21 mouse cellular contexts compared by ENCODE assay signal in the genomic region with DNA sequence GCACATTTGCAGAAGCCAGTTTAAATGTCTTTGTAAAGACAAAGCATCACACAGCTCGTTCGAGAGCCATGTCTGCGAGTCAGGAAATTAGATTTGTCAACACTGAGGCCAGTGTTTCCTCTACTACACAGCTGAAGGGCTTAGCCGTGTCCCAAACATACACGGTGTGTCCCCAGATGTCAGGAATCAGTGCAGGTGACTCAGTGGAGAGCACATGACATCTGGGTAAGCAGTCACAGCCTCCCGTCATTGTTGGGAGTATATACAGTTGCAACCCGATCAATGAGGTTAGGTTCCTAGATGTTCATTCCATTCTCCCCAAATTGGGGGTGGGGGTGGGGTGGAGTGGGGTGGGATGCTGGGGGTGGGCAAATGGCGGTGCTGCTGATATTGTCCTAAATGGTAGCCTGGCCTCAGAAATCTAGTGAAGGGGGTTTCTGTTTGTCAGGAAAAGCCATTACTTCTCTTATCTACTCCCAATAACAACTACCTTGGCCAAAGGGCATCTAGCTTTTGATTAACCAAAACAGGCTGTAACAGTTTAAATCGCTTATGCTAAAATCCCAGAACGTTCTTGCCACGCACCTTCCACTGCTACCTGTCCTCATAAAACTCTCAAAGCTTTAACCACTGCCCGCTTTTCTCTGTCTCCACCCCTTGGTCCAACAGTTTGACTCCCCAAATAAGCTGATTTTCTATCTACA.
DNase-seq lines count a peak whose midpoint lies in the region; ATAC-seq and TF ChIP-seq lines count a peak whose summit lies in the region.
"Had no signal": no experiment of that assay in that cellular context is flagged by ENCODE, and none has a peak within 500 bp of the region (broad histone marks: within the 10 kb centered on the region; RNA-seq: fewer than 3 reads in every experiment).

No protein-coding gene starts in this region.

- WGBS in kidney, adult 2 months = 45% methylated on average over 12 of the region's 12 CpGs
- 22% methylated on average over 12 of the region's 12 CpGs for WGBS in intestine, postnatal 0 days
- WGBS in liver, embryonic 14.5 days (ENCODE audit: insufficient replicate concordance) = 42% methylated on average over 12 of the region's 12 CpGs
- 39% methylated on average over 12 of the region's 12 CpGs for WGBS in stomach, postnatal 0 days

- TF ChIP-seq CTCF in kidney, adult 2 months (conservative IDR thresholded peaks at IDR 0.05; ENCODE audit: insufficient read depth, insufficient read length, low read depth, low read length) = no peak
- TF ChIP-seq CTCF in intestine, postnatal 0 days (IDR thresholded peaks at IDR 0.05; ENCODE audit: low read depth) = no peak
- no peak for TF ChIP-seq CTCF in liver, embryonic 14.5 days (IDR thresholded peaks at IDR 0.05; ENCODE audit: low read depth)
- no peak for TF ChIP-seq CTCF in stomach, postnatal 0 days (IDR thresholded peaks at IDR 0.05; ENCODE audit: low read depth)

- H3K36me3 ChIP-seq in kidney, adult 2 months (ENCODE audit: control insufficient read depth, insufficient read depth, low read length) = no peaks in the 10 kb centered on the region
- H3K36me3 ChIP-seq in intestine, postnatal 0 days (ENCODE audit: control insufficient read depth, insufficient read depth) = no peaks in the 10 kb centered on the region
- no peaks in the 10 kb centered on the region for H3K36me3 ChIP-seq in liver, embryonic 14.5 days (replicated peaks; ENCODE audit: control insufficient read depth, insufficient read depth, low read depth)
- no peaks in the 10 kb centered on the region for H3K36me3 ChIP-seq in stomach, postnatal 0 days (ENCODE audit: control insufficient read depth, insufficient read depth, low read length)
- H3K36me3 ChIP-seq: embryonic facial prominence, embryonic 15.5 days; heart, embryonic 12.5 days; neural tube, embryonic 12.5 days had no signal

- no peaks in the 10 kb centered on the region; the same call in 1 of the 2 replicates for H3K4me1 ChIP-seq in kidney, adult 2 months (ENCODE audit: control insufficient read depth, insufficient read depth, low read length)
- H3K4me1 ChIP-seq in intestine, postnatal 0 days (replicated peaks; ENCODE audit: control insufficient read depth, insufficient read depth, low read length) = 0 out of 2 replicates have a peak, but pooled peaks cover 3% of the 10 kb centered on the region
- peaks cover 0 to 6% of the 10 kb centered on the region in 2 experiments; a peak in 1 of 4 replicates for H3K4me1 ChIP-seq in liver, embryonic 14.5 days (replicated peaks; ENCODE audit: control insufficient read depth in 2 of 2, insufficient read depth in 2 of 2, low read length in 1 of 2)
- no peaks in the 10 kb centered on the region for H3K4me1 ChIP-seq in stomach, postnatal 0 days (replicated peaks; ENCODE audit: control insufficient read depth, insufficient read depth)
- H3K4me1 ChIP-seq: heart, embryonic 12.5 days; neural tube, embryonic 12.5 days had no signal

- TF ChIP-seq EP300 in liver, embryonic 14.5 days (IDR thresholded peaks at IDR 0.05; ENCODE audit: low read depth) = no peak
- no peak for TF ChIP-seq EP300 in stomach, postnatal 0 days (optimal IDR thresholded peaks at IDR 0.05)

- no peak for TF ChIP-seq POLR2A in kidney, adult 2 months (IDR thresholded peaks at IDR 0.05; ENCODE audit: low read depth, low read length)

- H3K27ac ChIP-seq in kidney, adult 2 months (ENCODE audit: insufficient read depth, low read depth, low read length) = no peak overlapping the region
- peak overlapping the region; percentile 51 for H3K27ac ChIP-seq in intestine, postnatal 0 days (ENCODE audit: low read depth, low read length)
- H3K27ac ChIP-seq in liver, embryonic 14.5 days = no peak overlapping the region
- H3K27ac ChIP-seq in stomach, postnatal 0 days (replicated peaks) = no peak overlapping the region
- H3K27ac ChIP-seq: embryonic facial prominence, embryonic 15.5 days; hindbrain, embryonic 14.5 days; kidney, postnatal 0 days; macrophage; neural tube, embryonic 12.5 days had no signal

- H3K27me3 ChIP-seq in kidney, adult 2 months (replicated peaks; ENCODE audit: control insufficient read depth, insufficient read depth, low read length) = no peaks in the 10 kb centered on the region
- H3K27me3 ChIP-seq in intestine, postnatal 0 days (replicated peaks; ENCODE audit: control insufficient read depth, insufficient read depth, low read length) = no peaks in the 10 kb centered on the region
- H3K27me3 ChIP-seq in liver, embryonic 14.5 days (ENCODE audit: control insufficient read depth, insufficient read depth, low read length) = no peaks in the 10 kb centered on the region
- no peaks in the 10 kb centered on the region for H3K27me3 ChIP-seq in stomach, postnatal 0 days (ENCODE audit: control insufficient read depth, insufficient read depth, low read length)
- H3K27me3 ChIP-seq: embryonic facial prominence, embryonic 15.5 days had no signal

- H3K4me2 ChIP-seq in intestine, postnatal 0 days (replicated peaks; ENCODE audit: low read depth) = peak overlapping the region; percentile 48
- H3K4me2 ChIP-seq in liver, embryonic 14.5 days (ENCODE audit: low read depth) = peak overlapping the region; percentile 11; the same call in 1 of the 2 replicates
- no peak overlapping the region for H3K4me2 ChIP-seq in stomach, postnatal 0 days (replicated peaks; ENCODE audit: low read depth)
- H3K4me2 ChIP-seq: embryonic facial prominence, embryonic 15.5 days; heart, embryonic 12.5 days; hindbrain, embryonic 14.5 days; lung, embryonic 14.5 days; midbrain, embryonic 11.5 days; neural tube, embryonic 12.5 days had no signal

- ATAC-seq in intestine, postnatal 0 days = peak; percentile 85
- ATAC-seq in liver, embryonic 14.5 days (ENCODE audit: insufficient read depth) = peak; percentile 37; the same call in 1 of the 2 replicates
- peak; percentile 54 for ATAC-seq in stomach, postnatal 0 days (ENCODE audit: low FRiP score, low TSS enrichment)
- ATAC-seq: forebrain, embryonic 16.5 days had no signal

- DNase-seq in kidney, adult 2 months = peak; percentile 43
- no peak for DNase-seq in kidney, postnatal 14 days
- no peak for DNase-seq in liver, embryonic 14.5 days (ENCODE audit: low read depth in 3 of 3, low spot score in 3 of 3)
- DNase-seq in stomach, postnatal 0 days (ENCODE audit: low spot score) = no peak
- no peak for DNase-seq in ovary, postnatal 36 days (ENCODE audit: low spot score)
- DNase-seq in thymus, adult 18-20 months = no peak
- DNase-seq: adrenal gland, postnatal 36 days; cerebellum, adult 11-12 months; cerebellum, postnatal 14 days; layer of hippocampus, adult 9-11 months; lung, embryonic 14.5 days; right cerebral cortex, adult 18-20 months had no signal

- H3K9ac ChIP-seq in intestine, postnatal 0 days (ENCODE audit: low read depth, low read length) = no peak overlapping the region
- no peak overlapping the region for H3K9ac ChIP-seq in liver, embryonic 14.5 days (replicated peaks)
- H3K9ac ChIP-seq in stomach, postnatal 0 days (ENCODE audit: low read length) = no peak overlapping the region
- H3K9ac ChIP-seq: embryonic facial prominence, embryonic 15.5 days; heart, embryonic 12.5 days; hindbrain, embryonic 14.5 days; lung, embryonic 14.5 days; neural tube, embryonic 12.5 days had no signal

- H3K9me3 ChIP-seq in intestine, postnatal 0 days (ENCODE audit: control insufficient read depth) = no peaks in the 10 kb centered on the region
- no peaks in the 10 kb centered on the region for H3K9me3 ChIP-seq in liver, embryonic 14.5 days (ENCODE audit: control insufficient read depth, low read length)
- H3K9me3 ChIP-seq in stomach, postnatal 0 days (ENCODE audit: control insufficient read depth, low read length) = no peaks in the 10 kb centered on the region
- H3K9me3 ChIP-seq: embryonic facial prominence, embryonic 15.5 days; heart, embryonic 12.5 days; neural tube, embryonic 12.5 days had no signal

- no peak overlapping the region for H3K4me3 ChIP-seq in kidney, adult 2 months (ENCODE audit: insufficient read depth, low read depth, low read length)
- peak overlapping the region; percentile 16; the same call in 1 of the 2 replicates for H3K4me3 ChIP-seq in intestine, postnatal 0 days (ENCODE audit: low read depth, low read length)
- H3K4me3 ChIP-seq in liver, embryonic 14.5 days (ENCODE audit: insufficient read depth in 1 of 2, low read depth in 2 of 2, low read length in 2 of 2) = no peak overlapping the region
- H3K4me3 ChIP-seq in stomach, postnatal 0 days (ENCODE audit: low read depth, low read length) = no peak overlapping the region
- H3K4me3 ChIP-seq: embryonic facial prominence, embryonic 15.5 days; heart, embryonic 12.5 days; neural tube, embryonic 12.5 days had no signal
